Mouse (Mus musculus) cerebellum, postnatal 25 days (tissue): ENCODE results near the gene Dpt.
"Not testable (repeated sequence)": the region's sequence is repeated elsewhere in the genome, so short reads cannot be mapped to it uniquely, and the experiment has no call there.

Experiments used
- DNase-seq, 2 experiments: peaks; one replicate each; pipeline ENCODE4 v3.0.0; 2021; ENCODE audit warnings: mixed read lengths in 2 of 2

Dpt gene

GRCm38 (mm10) chr1:164796471-164796870 is at the start of gene Dpt:
Dpt (plus strand) TSS chr1:164796644.
- DNase-seq: no peak

GRCm38 (mm10) chr1:164753736-164754135 is 42.7 kb upstream of the Dpt start:
- no peak for DNase-seq

GRCm38 (mm10) chr1:164755671-164756070 is 40.8 kb upstream of the Dpt start:
- DNase-seq: no peak

- DNase-seq: no peak
Observed at GRCm38 (mm10) chr1:164756951-164757350, 39.5 kb upstream of the Dpt start.

GRCm38 (mm10) chr1:164758401-164758800 is 38.0 kb upstream of the Dpt start:
- no peak for DNase-seq

GRCm38 (mm10) chr1:164762276-164762675 is 34.2 kb upstream of the Dpt start:
- DNase-seq: no peak

GRCm38 (mm10) chr1:164766646-164767045 is 29.8 kb upstream of the Dpt start:
- DNase-seq: no peak

- peak; percentile 57 to 68 for DNase-seq
Observed at GRCm38 (mm10) chr1:164770611-164771010, 25.8 kb upstream of the Dpt start.

GRCm38 (mm10) chr1:164780851-164781510 is 15.5 kb upstream of the Dpt start:
- peak in 1 of 2 experiments; percentile 38 for DNase-seq

GRCm38 (mm10) chr1:164786165-164786564 is 10.3 kb upstream of the Dpt start:
- DNase-seq: no peak

- DNase-seq: peak; percentile 90 to 91
Observed at GRCm38 (mm10) chr1:164787771-164788170, 8.7 kb upstream of the Dpt start.

GRCm38 (mm10) chr1:164788292-164788691 is 8.2 kb upstream of the Dpt start:
- DNase-seq: no peak

- not testable (repeated sequence) for DNase-seq
Observed at GRCm38 (mm10) chr1:164790296-164790695, 6.1 kb upstream of the Dpt start.

GRCm38 (mm10) chr1:164793049-164793448 is 3.4 kb upstream of the Dpt start:
- DNase-seq: no peak

- DNase-seq: peak in 1 of 2 experiments; percentile 43
Observed at GRCm38 (mm10) chr1:164797746-164798285, 1.4 kb downstream of the Dpt start.

GRCm38 (mm10) chr1:164798471-164798922 is 2.1 kb downstream of the Dpt start:
- DNase-seq: peak in 1 of 2 experiments; percentile 26

- DNase-seq: no peak
Observed at GRCm38 (mm10) chr1:164799161-164799560, 2.7 kb downstream of the Dpt start.

- DNase-seq: no peak
Observed at GRCm38 (mm10) chr1:164804277-164804676, 7.8 kb downstream of the Dpt start.

GRCm38 (mm10) chr1:164804751-164805435 is 8.4 kb downstream of the Dpt start:
- no peak for DNase-seq

- no peak for DNase-seq
Observed at GRCm38 (mm10) chr1:164809371-164809770, 12.9 kb downstream of the Dpt start.

GRCm38 (mm10) chr1:164811296-164811695 is 14.9 kb downstream of the Dpt start:
- peak; percentile 71 to 77 for DNase-seq

GRCm38 (mm10) chr1:164814243-164814642 is 17.8 kb downstream of the Dpt start:
- peak; percentile 49 to 62 for DNase-seq

GRCm38 (mm10) chr1:164815330-164815729 is 18.9 kb downstream of the Dpt start:
- no peak for DNase-seq

- DNase-seq: no peak
Observed at GRCm38 (mm10) chr1:164817331-164817730, 20.9 kb downstream of the Dpt start.
